Mouse (Mus musculus): ENCODE results near the gene Synj1.

Synj1 gene

DNA sequence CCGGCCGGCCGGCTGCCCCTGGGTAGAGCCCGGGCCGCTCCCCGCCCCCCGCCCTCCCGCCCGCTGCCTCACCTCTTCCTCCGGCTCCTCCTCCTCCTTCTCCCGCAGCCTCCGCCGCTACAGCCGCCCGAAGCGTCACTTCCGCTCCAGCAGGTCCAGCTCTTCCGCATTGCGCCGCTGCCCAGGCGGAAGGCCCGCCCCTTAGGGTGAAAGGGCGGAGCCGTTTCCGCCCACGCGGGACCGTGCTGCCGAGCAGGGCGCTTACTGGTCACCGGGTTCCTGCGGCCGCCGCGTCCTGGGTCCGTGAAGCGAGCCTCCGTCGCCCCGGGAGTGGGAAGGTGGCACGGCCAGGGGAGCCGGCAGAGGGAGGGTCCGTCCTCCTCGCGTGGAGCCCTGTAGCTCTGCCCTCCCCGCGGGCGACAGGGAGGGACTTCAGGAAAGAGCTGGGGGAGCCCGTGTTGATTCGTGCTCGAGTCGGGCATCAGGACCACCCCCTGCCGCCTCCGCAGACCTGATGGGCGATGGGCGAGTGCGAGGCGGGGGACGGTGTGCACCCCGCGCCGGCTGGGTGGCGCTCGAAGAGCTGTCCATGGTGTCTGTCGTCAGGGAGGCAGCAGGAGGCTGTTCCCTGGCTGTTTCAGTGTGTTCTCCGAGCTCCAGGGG is at the start of gene Synj1:
Synj1 (minus strand) TSS at position 288 of the 663 bp plus-strand sequence.
- DNase-seq = peak; percentile 87 to 92

DNA sequence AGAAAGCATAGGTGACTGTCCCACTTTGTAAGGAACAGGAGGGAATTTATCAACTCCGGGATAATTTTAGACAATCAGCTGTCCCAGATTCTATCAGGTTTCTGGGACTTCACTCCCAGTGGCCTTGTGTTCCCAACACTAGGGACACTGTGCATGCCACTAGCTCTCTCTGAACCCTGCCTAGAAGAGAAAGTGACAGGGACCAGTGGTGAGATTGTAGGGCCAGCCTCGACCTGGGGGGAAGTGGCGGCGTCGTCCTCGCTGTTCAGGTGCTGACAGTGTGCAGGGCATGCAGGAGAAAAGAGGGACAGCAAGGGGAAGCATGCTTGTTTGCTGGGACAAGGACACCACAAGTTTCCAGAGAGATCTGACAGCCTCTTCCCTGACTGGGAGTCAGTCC is 46.6 kb upstream of the Synj1 start:
- no peak for DNase-seq

DNA sequence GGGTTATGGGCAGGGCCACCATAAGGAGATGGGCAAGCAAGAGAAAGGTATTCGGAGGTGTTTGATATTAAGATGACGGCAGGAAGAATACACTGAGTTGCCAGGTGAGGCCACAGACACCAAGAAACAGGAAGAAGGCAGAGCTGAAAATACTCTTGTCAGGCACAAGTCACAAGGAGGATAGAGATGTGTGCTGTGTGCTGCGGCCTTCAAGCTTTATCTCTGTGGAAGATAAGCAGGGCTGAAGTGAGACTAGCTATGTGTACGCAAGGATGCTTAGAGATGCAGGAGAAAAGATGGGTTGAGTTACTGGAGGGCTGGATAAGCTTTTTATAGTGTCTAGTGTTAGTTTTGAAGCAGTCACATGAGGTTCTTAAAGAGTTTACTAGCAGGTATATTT is 46.2 kb upstream of the Synj1 start:
- DNase-seq = no peak

DNA sequence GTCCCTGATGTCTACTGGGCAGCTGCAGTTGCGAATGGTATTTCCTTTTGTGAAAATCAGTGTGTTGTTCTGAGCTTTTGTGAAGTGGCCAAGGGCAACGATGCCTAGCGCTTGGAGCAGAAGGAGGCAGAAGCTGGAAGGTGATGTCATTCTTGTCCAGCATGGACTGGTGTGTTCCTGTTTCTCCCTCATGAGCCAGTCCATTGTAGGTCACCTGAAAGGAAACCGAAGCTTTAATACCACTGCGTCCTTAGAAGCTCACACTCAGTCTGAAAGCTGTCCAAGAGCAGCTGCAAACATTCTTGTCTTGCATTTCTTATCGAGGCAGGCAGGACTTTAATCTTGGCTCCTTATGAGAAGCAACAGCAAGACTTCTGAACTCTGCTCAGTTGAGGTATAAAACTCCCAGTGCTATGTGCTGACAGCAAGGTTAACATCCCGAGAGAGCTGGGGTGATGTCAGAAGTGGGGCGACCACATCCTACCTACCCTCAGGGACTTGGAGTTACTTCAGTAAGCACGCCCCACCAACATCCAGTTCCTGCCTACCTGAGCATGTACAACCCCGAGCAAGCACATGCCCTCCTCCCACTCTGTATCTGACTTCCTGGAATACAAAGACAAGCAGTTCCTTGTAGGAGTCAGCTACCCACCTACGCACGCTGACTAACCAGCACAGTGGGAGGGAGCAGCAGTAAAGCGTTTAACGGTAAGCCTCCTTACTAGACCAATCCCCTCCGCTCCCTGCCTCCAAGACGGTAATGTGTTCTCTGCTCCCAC is 45.1 kb upstream of the Synj1 start:
- no peak for DNase-seq

- DNase-seq = no peak
These were observed 44.0 kb upstream of the Synj1 start for GRCm38 (mm10) chr16:91055150-91055549.

GRCm38 (mm10) chr16:91053599-91053998 is 42.5 kb upstream of the Synj1 start:
- peak; percentile 26 for DNase-seq

DNA sequence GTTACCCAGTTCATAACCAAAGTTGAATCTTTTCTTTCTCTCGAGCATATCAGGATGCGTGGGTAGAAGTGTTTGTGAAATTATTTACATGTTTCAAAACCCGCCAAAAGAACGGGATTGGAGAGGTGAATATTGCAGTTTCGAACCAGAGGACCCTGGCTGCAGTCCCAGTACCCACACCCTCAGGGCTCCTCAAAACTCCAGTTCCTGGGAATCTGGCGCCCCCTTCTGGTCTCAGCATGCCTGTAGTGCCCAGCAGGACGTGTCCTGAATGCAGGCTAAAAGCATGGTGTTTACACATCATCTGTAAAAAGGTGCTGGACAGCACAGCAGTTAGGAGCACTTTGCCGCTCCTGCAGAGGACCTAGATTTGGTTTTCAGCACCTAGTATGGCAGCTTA is 34.4 kb upstream of the Synj1 start:
- peak; percentile 47 to 56 for DNase-seq

- peak; percentile 99 to 100 for DNase-seq
These were observed 33.4 kb upstream of the Synj1 start, which contains the start of gene Paxbp1 for GRCm38 (mm10) chr16:91044270-91045182. Gene Paxbp1 (minus strand): TSS chr16:91044543.

GRCm38 (mm10) chr16:91043461-91044248 is 32.5 kb upstream of the Synj1 start:
- DNase-seq = peak; percentile 43 to 56

GRCm38 (mm10) chr16:91042640-91043039 is 31.5 kb upstream of the Synj1 start:
- no peak for DNase-seq

- no peak for DNase-seq
These were observed 24.8 kb upstream of the Synj1 start for GRCm38 (mm10) chr16:91035866-91036265.

- DNase-seq = no peak
These were observed 19.6 kb upstream of the Synj1 start for GRCm38 (mm10) chr16:91030751-91031150.

- DNase-seq = no peak
These were observed 18.8 kb upstream of the Synj1 start for GRCm38 (mm10) chr16:91029901-91030300.

DNA sequence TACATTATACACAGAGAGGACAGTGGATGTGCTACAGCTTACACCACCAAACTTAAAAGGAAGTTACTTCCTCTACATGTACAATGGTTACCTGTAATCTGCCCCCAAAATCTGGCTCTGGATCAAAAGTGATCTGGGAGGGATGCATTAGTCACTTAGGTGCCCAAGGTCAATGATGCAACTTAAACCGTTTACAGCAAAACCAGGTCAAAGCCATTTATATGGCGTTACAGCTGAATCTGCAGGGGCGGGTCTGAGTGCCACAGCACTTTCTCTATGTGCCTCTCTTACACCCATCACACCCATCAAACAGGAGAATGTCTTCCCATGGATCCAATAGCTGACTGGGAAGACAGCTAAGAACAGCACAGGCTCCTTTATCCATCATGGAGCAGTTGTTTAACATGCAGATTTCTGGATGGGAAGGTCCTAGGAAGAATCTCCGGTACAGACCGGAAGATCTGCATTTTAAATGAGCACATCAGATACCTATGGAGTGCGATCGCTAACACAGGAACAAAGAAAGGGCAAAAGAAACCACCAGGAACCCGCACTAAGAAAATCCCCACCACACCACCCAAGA is 18.1 kb upstream of the Synj1 start:
- no peak for DNase-seq

GRCm38 (mm10) chr16:91026290-91026689 is 15.2 kb upstream of the Synj1 start:
- DNase-seq = no peak

GRCm38 (mm10) chr16:91023384-91023783 is 12.3 kb upstream of the Synj1 start:
- peak in 1 of 2 experiments; percentile 17 for DNase-seq

- no peak for DNase-seq
These were observed 9.9 kb upstream of the Synj1 start for GRCm38 (mm10) chr16:91020842-91021483.

- DNase-seq = no peak
These were observed 8.4 kb upstream of the Synj1 start for GRCm38 (mm10) chr16:91019476-91019875.

DNA sequence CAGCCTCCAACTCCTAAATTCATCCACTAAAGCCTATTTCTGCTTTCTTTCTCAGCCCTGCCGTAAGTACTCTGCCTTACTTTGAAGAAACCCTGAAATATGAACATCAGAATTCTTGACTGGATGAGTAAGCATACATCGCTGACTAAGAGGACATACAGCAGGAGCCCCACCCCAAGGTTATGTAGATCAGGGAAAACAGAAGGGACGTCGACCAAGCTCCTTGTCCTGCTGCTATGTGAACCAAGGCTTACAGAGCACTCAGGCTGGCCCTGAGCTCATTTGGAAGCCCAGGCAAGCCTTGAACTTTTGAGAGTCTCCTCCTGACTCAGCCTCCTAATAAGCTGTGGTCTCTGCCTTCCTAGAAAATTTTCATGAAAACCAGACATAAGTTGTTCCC is 4.7 kb upstream of the Synj1 start:
- DNase-seq = no peak

- DNase-seq = no peak
These were observed 739 bp upstream of the Synj1 start for GRCm38 (mm10) chr16:91011847-91012246.

GRCm38 (mm10) chr16:91010581-91011020 is 507 bp downstream of the Synj1 start:
- DNase-seq = no peak
